Mouse (Mus musculus): ENCODE data around the gene Muc13. TPM values are rescaled to one million over a fixed set of nuclear protein-coding genes. Genes with fewer than 3 reads are reported as not detected.

Gene Muc13
- total and polyA plus RNA-seq, 2 experiments from 2014 or later, result not detected

DNA sequence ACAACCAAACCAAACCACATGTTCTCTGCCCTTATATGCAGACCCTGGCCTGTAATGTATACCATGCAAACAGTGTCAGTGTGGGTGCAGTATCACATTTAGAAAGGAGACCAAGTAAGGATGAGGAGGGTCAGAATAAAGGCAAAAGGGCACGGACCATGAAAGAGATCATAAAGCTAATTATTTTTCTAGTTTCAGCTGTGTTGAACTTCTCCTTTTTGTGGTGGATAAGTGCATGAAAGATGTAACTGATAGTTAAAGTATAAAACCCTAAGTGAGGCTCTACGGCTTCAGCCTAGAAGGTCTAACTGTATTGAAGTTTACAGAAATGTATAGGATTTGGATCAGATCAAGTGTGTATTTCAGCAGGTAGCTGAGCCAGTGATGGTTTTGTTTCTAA lies 45.8 kb upstream of the Muc13 start:
- 95% methylated on average over 2 of the region's 2 CpGs for WGBS
- Histone ChIP-seq H3K4me1 (ENCODE audit: control insufficient read depth, insufficient read depth) (no peaks in the 10 kb centered on the region), H3K27me3 (ENCODE audit: control insufficient read depth, insufficient read depth, low read length) (no peaks in the 10 kb centered on the region), H3K9ac (replicated peaks; ENCODE audit: low read depth, low read length) (no peak overlapping the region), H3K4me2 (ENCODE audit: low read depth, low read length) (no peak overlapping the region), H3K36me3 (replicated peaks; ENCODE audit: control insufficient read depth, insufficient read depth, low read length) (peaks cover 73% of the 10 kb centered on the region), H3K9me3 (replicated peaks; ENCODE audit: control insufficient read depth, low read length) (no peaks in the 10 kb centered on the region), H3K4me3 (ENCODE audit: low read depth, low read length) (no peak overlapping the region), H3K27ac (ENCODE audit: low read depth) (no peak overlapping the region)
- ATAC-seq (ENCODE audit: insufficient read depth, low read depth) (no peak), DNase-seq (ENCODE audit: low spot score) (no peak)
- TF ChIP-seq EP300 (IDR thresholded peaks at IDR 0.05; ENCODE audit: low read depth), result no peak
- TF ChIP-seq CTCF (IDR thresholded peaks at IDR 0.05; ENCODE audit: low read depth), result no peak

DNA sequence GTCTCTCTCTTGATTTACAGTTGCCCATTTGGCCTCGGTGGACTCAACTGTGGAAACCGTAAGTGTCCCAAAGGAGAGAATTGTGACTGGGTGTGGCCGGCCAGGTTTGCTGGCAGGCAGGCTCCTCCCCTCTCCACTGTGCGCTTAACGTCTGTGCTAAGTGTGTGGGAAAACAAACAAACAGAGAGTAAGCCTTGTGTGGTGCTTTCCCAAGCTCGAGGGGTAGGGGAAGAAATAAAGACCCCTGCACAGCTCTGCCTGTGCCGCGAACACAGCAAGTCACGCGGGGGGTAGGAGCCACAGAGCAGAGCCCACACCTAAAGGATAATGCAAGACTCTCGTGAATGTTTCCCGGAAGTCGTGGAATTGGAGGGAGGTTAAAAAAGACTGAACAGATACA lies 42.7 kb upstream of the Muc13 start:
- Histone ChIP-seq H3K4me3 (ENCODE audit: low read depth, low read length) (no peak overlapping the region), H3K9ac (replicated peaks; ENCODE audit: low read depth, low read length) (no peak overlapping the region), H3K9me3 (replicated peaks; ENCODE audit: control insufficient read depth, low read length) (no peaks in the 10 kb centered on the region), H3K4me1 (ENCODE audit: control insufficient read depth, insufficient read depth) (no peaks in the 10 kb centered on the region), H3K27ac (ENCODE audit: low read depth) (no peak overlapping the region), H3K36me3 (replicated peaks; ENCODE audit: control insufficient read depth, insufficient read depth, low read length) (peaks cover 83% of the 10 kb centered on the region), H3K27me3 (ENCODE audit: control insufficient read depth, insufficient read depth, low read length) (no peaks in the 10 kb centered on the region), H3K4me2 (ENCODE audit: low read depth, low read length) (peak overlapping the region; percentile 2; the same call in 1 of the 2 replicates)
- 49% methylated on average over 13 of the region's 13 CpGs for WGBS
- TF ChIP-seq CTCF (IDR thresholded peaks at IDR 0.05; ENCODE audit: low read depth) (no peak), EP300 (IDR thresholded peaks at IDR 0.05; ENCODE audit: low read depth) (no peak)
- ATAC-seq (ENCODE audit: insufficient read depth, low read depth) (no peak), DNase-seq (ENCODE audit: low spot score) (no peak)

DNA sequence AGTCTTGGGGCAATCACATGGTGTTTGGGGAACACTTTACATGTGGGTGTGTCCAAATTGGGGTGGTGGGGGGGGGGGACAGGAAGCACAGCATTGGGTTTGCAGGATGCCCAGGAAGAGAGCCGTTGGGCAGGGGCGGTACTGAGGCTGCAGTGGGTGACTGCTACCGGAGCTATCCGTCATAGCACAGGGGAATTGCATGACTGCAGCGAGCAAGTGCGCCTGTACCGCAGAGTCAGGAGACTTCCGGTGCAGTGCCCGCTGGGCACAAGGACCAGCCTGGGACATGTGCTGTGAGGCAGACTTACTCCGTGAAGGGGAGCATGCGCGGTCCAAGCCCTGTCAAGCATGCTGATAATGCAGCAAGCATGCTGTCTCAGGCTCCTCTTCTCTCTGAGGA lies 42.2 kb upstream of the Muc13 start:
- TF ChIP-seq CTCF (IDR thresholded peaks at IDR 0.05; ENCODE audit: low read depth), result no peak
- no peak for TF ChIP-seq EP300 (IDR thresholded peaks at IDR 0.05; ENCODE audit: low read depth)
- Histone ChIP-seq H3K27ac (ENCODE audit: low read depth) (no peak overlapping the region), H3K9me3 (replicated peaks; ENCODE audit: control insufficient read depth, low read length) (no peaks in the 10 kb centered on the region), H3K9ac (replicated peaks; ENCODE audit: low read depth, low read length) (no peak overlapping the region), H3K4me3 (ENCODE audit: low read depth, low read length) (no peak overlapping the region), H3K4me2 (ENCODE audit: low read depth, low read length) (peak overlapping the region; percentile 2; the same call in 1 of the 2 replicates), H3K4me1 (ENCODE audit: control insufficient read depth, insufficient read depth) (no peaks in the 10 kb centered on the region), H3K27me3 (ENCODE audit: control insufficient read depth, insufficient read depth, low read length) (no peaks in the 10 kb centered on the region), H3K36me3 (replicated peaks; ENCODE audit: control insufficient read depth, insufficient read depth, low read length) (peaks cover 83% of the 10 kb centered on the region)
- ATAC-seq (ENCODE audit: insufficient read depth, low read depth) (no peak), DNase-seq (ENCODE audit: low spot score) (no peak)
- 67% methylated on average over 12 of the region's 12 CpGs for WGBS

DNA sequence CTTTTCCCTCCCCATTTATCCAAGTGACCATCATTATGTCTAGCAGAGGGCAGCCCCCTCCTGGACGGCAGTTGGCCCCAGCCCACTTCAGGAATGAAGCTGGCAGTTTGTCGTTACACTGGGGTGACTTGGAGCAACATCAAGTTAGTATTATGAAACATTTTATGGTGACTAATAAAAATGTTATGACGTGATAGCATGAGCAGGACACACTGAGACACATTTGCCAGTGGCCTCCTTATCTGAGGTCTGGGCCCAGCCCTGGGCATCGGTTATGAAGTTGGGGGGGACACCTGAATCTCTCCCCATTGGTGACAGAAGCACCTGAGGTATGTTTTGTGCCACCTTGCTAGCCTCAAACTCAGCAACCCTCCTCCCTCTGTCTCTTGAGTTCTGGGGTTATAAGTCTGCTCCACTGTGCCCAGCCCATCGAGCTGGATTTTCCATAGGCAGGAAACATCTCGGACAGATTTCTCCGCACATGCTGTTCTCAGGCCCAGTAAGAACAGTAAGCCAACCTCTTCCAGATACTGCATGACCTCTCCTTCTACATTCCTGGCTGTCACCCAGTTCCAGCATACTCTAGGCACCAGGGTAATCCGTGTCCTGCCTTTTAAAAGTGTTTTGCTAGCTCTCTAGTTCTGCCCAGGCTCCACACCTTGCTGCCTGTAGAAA lies 40.8 kb upstream of the Muc13 start:
- Histone ChIP-seq H3K4me2 (ENCODE audit: low read depth, low read length) (no peak overlapping the region), H3K36me3 (replicated peaks; ENCODE audit: control insufficient read depth, insufficient read depth, low read length) (peaks cover 90% of the 10 kb centered on the region), H3K4me1 (ENCODE audit: control insufficient read depth, insufficient read depth) (no peaks in the 10 kb centered on the region), H3K4me3 (ENCODE audit: low read depth, low read length) (no peak overlapping the region), H3K27ac (ENCODE audit: low read depth) (peak overlapping the region; percentile 86), H3K9me3 (replicated peaks; ENCODE audit: control insufficient read depth, low read length) (no peaks in the 10 kb centered on the region), H3K9ac (replicated peaks; ENCODE audit: low read depth, low read length) (no peak overlapping the region), H3K27me3 (ENCODE audit: control insufficient read depth, insufficient read depth, low read length) (no peaks in the 10 kb centered on the region)
- peak; percentile 78 for DNase-seq (ENCODE audit: low spot score)
- ATAC-seq (ENCODE audit: insufficient read depth, low read depth), result peak; percentile 93
- 0 out of 2 replicates have a peak, but pooled peaks have one; percentile 2 for TF ChIP-seq CTCF (IDR thresholded peaks at IDR 0.05; ENCODE audit: low read depth)
- TF ChIP-seq EP300 (IDR thresholded peaks at IDR 0.05; ENCODE audit: low read depth), result peak; percentile 57; the same call in 1 of the 2 replicates
- WGBS, result 33% methylated on average over 8 of the region's 8 CpGs

DNA sequence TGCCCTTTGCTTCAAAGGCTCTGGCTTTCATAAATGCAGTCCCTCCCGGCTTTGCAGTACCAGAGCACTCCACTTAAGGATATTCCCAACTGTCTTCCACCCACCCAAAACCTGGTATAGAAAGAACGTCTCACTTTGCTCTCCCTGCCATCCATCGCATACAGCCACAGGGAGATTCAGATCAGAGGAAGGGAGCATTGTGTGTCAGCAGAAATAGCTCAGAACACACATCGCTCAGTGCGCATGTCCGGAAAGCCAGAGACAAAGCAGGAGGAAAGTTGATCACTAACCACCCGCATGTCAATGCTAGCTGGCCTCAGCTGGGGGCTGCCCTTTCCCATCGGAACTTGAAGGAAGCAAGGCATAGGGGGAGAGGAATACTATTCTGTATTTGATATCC lies 38.5 kb upstream of the Muc13 start:
- Histone ChIP-seq H3K9me3 (replicated peaks; ENCODE audit: control insufficient read depth, low read length) (no peaks in the 10 kb centered on the region), H3K27me3 (ENCODE audit: control insufficient read depth, insufficient read depth, low read length) (no peaks in the 10 kb centered on the region), H3K36me3 (replicated peaks; ENCODE audit: control insufficient read depth, insufficient read depth, low read length) (peaks cover 86% of the 10 kb centered on the region), H3K27ac (ENCODE audit: low read depth) (no peak overlapping the region), H3K4me1 (ENCODE audit: control insufficient read depth, insufficient read depth) (no peaks in the 10 kb centered on the region), H3K9ac (replicated peaks; ENCODE audit: low read depth, low read length) (no peak overlapping the region), H3K4me3 (ENCODE audit: low read depth, low read length) (no peak overlapping the region), H3K4me2 (ENCODE audit: low read depth, low read length) (no peak overlapping the region)
- ATAC-seq (ENCODE audit: insufficient read depth, low read depth) (no peak), DNase-seq (ENCODE audit: low spot score) (no peak)
- WGBS, result 83% methylated on average over 8 of the region's 8 CpGs
- no peak for TF ChIP-seq CTCF (IDR thresholded peaks at IDR 0.05; ENCODE audit: low read depth)
- TF ChIP-seq EP300 (IDR thresholded peaks at IDR 0.05; ENCODE audit: low read depth), result no peak

DNA sequence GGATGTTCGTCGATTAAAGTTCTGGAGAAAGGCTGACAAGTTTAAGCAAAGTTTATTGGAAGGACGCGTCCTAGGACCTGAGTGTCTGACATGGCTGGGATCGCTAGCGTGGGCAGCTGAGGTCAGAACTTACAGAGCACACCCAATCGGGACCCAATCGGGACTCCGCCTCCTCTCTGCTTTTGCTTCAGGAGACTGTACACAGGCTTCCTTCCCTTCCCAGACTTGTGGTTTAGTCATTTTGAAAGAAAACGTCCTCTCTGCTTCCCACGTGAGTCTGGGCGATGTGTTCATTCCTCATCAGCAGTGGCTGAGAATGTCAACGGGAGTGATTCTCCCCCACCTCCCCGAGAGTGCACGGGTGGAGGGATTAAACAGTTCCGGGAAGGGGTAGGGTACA lies 37.9 kb upstream of the Muc13 start:
- H3K36me3 ChIP-seq (replicated peaks; ENCODE audit: control insufficient read depth, insufficient read depth, low read length), result peaks cover 86% of the 10 kb centered on the region
- WGBS, result 69% methylated on average over 16 of the region's 16 CpGs
- no peak for ATAC-seq (ENCODE audit: insufficient read depth, low read depth)

More for the DNA sequence above, 37.9 kb upstream of the Muc13 start:
- H3K27ac ChIP-seq (ENCODE audit: low read depth), result no peak overlapping the region
- no peak overlapping the region for H3K9ac ChIP-seq (replicated peaks; ENCODE audit: low read depth, low read length)
- H3K4me1 ChIP-seq (ENCODE audit: control insufficient read depth, insufficient read depth), result no peaks in the 10 kb centered on the region
- no peaks in the 10 kb centered on the region for H3K9me3 ChIP-seq (replicated peaks; ENCODE audit: control insufficient read depth, low read length)
- no peak overlapping the region for H3K4me2 ChIP-seq (ENCODE audit: low read depth, low read length)
- no peak overlapping the region for H3K4me3 ChIP-seq (ENCODE audit: low read depth, low read length)
- no peaks in the 10 kb centered on the region for H3K27me3 ChIP-seq (ENCODE audit: control insufficient read depth, insufficient read depth, low read length)
- TF ChIP-seq CTCF (IDR thresholded peaks at IDR 0.05; ENCODE audit: low read depth) (no peak), EP300 (IDR thresholded peaks at IDR 0.05; ENCODE audit: low read depth) (no peak)
- no peak for DNase-seq (ENCODE audit: low spot score)
